Mouse (Mus musculus): ENCODE measurements around the gene Tshz3.

Tshz3 gene

DNA sequence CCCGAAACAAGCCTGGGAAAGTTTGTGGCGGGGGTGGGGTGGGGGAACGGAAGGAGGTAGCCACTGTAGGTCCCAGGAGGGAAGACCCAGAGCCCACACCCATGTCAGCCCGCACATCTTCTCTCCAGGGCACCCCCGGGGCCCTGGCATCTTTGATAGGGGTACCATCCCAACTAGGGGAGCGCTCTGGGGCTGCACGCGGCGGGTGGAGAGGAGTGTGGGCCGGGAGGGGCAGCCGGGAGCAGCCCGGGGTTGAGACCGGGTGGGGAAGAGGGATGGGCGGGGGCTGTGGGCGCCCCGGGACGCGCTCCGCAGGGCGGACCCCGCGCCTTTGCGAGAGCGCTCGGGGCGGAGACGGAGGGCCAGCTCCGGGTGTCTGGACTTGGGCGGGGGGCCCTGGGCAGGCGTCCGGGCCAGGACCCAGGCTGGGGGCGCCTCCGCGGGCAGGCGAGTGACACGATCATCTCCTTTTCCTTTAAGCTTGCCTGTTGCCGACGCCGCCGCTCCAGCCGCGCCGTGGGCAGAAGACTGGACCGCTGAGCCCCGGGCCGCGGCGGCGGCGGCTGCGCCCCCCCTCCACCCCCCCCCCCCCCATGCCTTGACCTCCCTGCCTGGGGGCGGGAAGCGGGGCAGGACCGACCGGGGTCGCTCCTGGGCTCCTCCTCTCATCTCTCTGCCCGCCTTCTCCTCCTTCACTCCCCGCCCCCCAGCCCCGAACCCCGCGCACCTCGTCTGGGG lies 631 bp upstream of the Tshz3 start:
- DNase-seq (ENCODE audit: low spot score) = no peak

DNA sequence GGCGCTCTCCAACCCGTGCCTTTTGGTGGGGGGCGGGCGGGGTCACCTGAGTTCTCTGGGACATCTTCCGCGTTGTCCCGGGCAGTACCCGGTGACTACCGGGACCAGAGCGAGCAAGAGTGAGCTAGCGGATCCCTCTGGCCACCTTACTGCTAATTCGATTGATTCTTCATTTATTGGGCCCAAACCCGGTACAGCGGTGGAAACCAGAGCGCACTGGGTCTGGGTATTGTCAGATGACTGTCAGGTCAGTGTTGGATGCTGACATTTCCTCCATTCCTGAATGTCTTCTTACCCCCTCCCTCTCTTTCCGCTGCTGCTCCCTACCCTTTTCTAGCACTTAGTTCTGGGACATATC lies 650 bp downstream of the Tshz3 start:
- no peak for DNase-seq (ENCODE audit: low spot score)

DNA sequence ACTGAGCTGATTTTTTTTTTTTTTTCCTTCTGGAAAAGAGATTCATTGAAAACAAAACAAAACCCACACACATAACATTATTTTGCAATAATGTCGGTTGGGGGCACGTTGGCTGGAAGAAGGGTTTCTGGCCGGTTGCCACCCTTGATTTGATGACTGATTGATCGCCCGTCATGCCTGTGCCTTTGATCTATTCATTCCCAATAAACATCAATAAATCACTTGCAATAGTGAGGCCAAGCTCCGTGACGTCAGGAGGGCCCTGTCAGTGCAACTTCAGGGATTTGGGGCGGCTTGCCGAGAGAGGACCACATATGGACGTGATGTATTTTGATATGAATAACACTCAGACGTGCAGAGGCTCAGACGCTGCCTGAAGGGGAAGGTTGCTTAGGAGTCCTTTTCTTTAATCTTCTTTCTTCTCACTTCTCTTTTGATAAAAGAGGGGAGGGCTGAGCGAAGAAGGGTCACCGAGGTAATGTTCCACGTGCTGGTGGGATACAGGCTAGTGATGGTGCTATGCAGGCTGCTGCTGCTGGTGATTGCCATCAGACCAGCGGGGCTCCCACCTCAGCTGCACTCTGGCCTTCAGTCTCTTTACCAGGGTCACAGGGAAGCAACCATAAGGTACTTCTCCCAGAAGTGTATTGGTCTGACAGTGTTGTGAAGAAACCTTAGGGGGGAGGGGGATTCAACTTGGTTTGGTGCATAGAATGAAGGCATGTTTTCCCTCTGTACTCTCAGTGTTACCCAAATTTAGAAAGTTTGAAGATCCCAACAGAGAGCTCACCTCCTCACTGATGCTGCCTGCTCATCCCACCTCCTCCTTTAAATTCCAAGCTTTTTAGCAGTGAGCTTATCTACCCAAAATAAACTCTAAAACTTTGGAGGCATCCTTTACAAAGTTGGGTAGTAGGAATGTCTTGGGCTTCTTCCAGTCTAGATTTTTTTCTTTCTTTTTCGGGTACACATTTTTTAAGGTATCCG lies 1.4 kb downstream of the Tshz3 start:
- DNase-seq (ENCODE audit: low spot score) = no peak

DNA sequence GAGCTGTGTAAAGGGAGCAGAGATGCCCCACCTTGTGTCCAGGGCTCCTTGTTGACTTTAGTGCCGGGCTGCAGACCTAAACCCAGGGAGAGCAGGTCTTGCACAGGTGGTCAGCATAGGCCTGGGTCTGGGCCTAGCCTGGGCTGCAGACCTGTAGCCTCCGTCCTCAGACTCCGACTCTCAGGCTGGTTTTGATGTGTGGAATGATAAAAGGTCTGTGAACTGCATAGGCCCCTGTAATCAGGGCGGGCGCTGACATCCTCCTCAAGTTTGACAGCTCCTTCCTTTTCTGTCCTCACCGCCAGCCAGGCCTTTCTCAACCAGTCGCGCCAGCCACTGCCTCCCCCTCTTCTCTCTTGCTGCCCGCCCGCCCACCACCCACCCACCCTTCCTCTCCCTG lies 8.7 kb downstream of the Tshz3 start:
- no peak for DNase-seq (ENCODE audit: low spot score)

DNA sequence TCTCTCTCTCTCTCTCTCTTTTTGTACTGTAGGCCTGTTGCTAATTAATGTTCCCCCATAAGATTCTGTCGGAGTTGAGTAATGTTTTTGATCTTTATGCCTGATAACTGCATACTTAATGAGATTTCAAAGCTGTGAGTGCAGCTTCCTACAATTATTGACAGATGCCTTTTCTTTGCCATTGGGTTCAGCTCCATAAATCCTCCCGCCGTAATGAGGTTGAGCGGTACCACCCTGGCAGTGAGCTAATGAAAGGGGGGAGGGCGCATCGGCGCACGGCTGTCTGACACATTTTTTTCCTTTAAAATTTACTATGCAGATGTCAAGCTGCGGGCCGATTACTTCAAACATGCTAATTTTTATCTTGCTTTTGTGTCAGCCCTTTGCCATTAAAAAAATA lies 9.3 kb downstream of the Tshz3 start:
- no peak for DNase-seq (ENCODE audit: low spot score)

DNA sequence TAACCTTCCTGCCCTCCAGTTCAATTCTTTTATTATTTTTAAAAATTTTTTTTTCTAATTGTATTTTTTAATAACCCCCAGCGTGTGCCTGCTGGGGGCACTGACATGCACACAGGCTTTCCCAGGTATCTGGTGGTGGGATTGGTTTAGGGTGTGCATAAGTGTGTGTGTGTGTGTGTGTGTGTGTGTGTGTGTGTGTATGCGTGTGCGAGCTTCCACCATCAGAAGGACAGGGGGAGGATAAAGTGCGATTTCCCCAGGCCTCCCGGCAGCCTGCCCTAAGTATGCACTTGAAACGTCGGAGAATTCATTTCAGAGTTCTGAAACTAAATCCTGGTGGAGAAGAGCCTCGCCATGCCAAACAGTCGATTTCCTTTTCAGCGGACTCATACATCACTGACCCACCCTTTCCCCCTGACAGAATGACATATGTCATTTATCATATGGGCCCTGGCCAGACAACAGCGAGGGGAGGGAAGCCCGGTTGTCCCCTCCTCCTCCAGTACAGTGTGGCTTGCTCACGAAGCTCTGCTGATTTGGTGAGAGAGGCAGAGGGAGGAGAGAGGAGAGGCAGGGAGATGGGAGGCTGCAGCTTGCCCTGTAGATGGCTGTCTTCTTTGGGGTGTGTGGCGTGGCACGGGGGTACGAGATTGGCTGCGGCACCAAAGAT lies 9.9 kb downstream of the Tshz3 start:
- no peak for DNase-seq (ENCODE audit: low spot score)

DNA sequence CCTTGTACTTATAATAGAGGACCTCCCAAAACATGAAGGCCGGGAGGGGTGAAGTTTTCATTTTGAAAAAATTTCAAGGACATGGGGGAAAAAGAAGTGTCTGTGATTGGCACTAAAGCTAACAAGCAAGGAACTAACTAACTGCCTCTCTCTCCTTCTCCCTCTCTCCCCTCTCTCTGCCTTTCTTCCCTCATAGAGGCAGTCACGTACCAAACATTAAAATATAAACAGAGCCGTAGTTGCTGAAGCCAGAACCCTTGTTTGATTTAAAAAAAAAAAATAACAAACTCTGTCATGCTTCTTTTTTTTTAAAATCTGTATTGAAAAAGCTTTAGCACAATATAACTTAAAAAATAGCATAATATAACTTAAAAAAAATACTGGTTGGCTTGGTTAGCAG lies 10.9 kb downstream of the Tshz3 start:
- no peak for DNase-seq (ENCODE audit: low spot score)

DNA sequence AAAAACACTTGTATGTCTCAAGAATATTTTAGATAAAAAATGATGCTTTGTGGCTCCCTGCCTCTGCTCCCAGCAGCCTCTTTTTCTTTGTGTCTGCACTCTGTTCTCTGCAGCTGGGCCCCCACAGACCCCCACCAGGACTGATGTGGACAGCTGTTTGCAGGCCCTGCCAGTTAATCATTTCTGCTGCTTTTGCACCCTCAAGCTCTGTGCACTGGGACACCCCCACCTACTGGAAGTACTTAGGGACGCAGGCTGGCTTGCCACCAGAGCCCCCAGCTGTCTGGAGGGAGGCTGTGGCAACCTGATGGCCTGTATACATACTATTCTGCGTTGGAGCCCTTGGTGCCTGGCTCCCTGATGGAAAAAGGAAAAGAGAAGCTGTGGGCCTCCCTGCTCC lies 11.3 kb downstream of the Tshz3 start:
- DNase-seq (ENCODE audit: low spot score) = no peak

DNA sequence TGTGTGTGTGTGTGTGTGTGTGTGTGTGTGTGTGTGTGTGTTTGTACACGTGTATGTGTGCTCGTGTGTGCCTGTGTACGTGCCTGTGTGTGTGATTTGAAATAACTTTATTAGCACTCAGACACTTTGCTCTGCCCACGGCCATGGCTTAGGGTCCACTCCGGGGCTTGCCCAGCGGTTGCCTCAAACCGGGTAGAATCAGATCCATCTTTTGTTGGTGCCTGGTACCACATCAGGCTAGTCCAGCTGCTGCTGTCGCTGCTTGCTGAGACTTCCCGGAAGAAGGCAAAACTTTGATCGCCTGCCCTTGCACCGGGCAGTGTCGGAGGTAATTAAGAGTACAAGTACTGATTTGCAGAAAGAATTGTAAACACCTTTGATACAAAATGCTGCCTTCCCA lies 12.1 kb downstream of the Tshz3 start:
- no peak for DNase-seq (ENCODE audit: low spot score)

DNA sequence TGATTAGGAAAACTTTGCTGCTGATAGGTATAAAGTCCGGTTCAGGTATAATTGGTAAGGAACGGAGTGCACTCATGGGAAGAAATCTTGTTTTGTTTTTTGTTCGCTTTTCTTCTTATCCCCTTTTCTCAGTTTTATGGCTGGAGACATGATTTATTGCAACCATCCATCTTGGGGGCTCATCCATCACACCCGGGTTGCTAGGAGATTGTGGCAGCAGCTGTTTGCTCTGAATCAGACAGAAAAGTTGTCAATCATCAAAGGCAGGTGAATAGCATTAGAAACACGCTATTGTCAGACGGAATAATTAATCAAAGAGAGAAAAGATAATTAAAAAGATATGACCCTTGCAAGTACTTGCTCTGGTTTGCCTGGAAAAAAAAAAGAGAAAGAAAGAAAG lies 12.5 kb downstream of the Tshz3 start:
- DNase-seq (ENCODE audit: low spot score) = no peak

DNA sequence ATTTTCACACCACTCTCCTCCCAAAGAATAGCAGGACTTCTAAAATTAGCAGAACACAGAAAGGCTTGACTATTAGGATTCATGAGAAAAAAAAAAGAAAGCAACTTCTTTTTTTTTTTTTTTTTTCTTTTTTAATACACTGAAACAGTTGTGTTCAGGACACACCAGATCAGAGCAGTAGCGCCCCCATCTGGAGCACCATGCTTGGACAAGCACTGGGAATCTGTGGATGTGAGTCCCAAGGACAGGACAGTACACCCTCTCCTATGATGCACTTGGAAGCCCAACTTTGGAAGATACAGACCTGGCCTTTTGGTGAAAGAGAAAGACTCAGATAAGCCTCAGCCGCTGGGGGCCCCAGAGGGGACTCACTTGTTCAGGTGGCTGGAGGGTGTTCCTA lies 13.8 kb downstream of the Tshz3 start:
- no peak for DNase-seq (ENCODE audit: low spot score)

DNA sequence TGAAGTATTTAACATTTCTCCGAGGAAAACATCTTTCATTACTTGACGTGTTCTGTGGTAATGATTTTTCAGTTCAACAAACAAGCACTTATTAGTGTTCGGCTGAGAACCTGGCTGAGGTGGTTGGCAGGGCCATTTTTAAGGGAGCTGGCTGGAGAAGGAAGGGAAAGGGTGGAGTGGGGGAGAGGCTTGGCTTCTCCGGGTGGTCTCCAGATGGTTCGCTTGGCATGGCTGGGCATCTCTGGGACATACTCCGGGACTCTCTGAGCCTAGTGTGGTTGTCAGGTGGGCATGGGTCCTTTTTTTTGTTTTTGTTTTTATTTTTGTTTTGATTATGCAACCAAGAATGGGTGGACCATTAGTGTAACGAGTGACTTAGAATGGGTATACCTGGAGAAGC lies 16.4 kb downstream of the Tshz3 start:
- no peak for DNase-seq (ENCODE audit: low spot score)

DNA sequence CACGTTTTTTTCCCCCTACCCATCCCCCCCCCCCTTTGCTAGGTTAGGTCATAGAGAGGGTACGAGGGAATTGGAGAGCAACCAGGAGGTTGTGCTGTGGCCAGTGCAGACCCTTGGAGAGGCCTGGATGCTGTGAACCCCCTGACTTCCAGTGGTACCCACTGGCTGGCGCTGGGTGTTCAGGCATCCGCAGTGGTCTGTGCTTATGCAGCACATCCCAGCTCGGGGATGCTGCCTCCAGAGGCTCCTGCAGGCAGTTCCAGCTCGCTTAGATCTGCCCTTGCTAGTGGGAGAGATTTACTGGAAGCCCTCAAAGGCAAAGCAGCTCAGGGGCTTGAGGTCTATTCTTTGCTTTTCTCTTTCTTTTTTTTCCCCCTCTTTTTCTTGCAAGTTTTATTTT lies 19.3 kb downstream of the Tshz3 start:
- no peak for DNase-seq (ENCODE audit: low spot score)

DNA sequence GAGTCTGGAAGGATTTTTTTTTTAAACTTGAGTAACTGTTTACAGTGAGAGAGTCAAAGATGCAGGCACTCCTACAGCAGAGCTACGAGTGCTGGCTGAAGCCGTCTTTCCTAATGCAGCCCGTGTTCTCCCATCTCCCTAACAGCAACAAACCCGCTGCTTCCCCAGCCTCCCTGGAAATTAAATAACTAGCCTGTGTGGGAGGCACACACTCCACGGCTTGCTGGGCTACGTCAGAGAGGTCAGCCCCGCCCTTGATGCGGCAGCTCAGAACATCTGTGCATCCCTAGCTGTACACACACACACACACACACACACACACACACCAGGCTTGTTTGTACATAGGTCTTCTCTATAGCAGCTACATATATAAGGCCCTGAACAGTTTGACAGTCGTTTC lies 22.9 kb downstream of the Tshz3 start:
- no peak for DNase-seq (ENCODE audit: low spot score)

DNA sequence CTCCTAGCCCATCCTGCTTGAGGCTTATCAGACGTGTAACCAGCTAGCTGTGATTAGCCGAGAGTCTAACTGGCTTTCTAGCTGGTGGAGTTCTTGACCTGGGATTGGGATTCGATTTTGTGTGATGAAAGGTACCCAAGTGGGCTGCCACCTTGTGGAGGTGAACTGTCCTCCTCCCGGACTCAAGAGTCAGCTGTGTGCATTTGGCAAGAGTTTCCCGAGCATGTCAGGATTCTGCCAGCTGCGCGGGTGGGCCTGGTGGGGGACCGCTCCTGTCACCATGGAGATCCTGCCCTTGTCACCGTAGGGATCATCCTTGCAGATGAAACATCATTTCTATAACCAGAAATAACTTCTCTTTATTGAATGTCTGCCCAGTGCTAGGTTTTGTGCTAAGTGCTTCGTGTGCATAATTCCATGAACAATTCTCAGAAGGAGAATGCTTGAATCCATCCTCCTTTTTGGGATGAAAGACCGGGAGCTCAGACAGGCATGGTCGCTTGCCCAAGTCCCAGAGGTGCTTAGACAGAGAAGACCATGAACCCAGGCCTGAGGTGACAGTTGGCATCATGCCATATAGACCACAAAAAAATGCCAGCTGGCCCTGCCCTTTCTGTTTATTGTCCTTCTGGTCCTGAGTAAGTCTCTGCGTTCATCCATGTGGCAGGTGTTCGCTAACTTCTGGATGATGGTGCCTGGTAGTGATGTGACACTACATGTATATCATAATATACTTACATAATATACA lies 38.6 kb downstream of the Tshz3 start:
- no peak for DNase-seq (ENCODE audit: low spot score)

DNA sequence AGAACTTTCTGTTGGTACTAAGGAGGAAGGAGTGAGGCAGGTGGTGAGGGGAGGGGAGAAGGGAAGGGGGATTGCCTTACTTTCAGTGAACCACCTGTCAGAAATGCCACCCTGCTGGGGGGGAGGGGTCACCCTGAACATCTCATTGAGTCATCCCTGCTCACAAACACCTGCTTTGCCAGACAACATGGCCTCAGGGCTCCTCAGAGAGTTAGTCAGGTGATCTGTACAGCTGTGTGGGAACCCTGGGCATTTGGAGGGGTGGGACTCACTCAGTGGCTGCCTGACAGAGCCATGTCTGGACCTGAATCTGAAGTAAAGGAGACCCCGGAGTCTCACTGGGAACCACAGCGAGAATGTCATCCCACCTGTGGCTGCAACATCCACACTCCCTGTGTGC lies 53.6 kb downstream of the Tshz3 start:
- DNase-seq (ENCODE audit: low spot score) = no peak

DNA sequence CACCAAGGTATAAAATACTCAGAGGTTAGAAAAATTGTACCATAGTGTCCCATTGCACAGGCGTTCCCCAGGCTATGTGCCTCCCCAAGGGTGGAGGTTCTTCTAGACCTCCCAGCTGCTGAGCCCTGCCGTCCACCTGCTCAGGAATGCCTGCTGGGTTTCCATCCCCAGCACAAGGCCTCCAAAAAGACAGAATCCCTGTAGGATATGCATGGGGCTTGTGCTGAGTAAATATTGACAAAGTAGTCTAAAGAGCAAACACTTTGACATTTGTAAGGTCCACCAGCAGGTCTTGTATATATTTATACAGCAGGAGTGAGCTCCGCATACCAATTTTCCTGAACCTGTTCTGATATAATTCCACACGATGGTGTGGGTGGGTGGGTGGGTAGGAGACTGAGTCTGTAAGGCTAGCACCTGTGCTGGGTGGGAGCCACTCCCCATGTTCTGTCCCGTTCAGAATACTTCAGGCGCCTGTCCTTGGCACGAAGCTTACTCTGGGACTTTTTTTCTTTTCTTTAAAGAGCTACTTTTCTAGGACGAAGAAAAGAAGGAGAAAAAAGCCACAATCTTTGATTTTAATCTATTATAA lies 69.7 kb downstream of the Tshz3 start:
- DNase-seq (ENCODE audit: low spot score) = no peak

DNA sequence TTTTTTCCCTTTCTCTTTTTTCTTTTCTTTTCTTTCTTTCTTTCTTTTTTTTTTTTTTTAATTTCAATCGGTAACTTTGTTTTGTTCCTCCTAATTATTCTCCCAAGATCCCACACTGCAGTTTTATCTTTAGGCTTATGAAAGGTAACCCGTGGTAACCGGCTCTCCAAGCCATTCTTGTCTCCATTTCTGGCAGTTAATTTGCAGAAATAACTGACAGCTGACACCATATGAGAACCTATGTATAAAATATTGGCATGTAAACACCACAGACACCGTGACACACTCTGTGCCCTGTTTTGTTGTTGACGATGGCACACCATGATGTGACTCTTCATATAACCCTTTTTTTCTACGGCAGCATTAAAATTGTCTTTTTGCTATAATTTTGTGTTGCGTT lies 75.2 kb downstream of the Tshz3 start:
- DNase-seq (ENCODE audit: low spot score) = no peak

DNA sequence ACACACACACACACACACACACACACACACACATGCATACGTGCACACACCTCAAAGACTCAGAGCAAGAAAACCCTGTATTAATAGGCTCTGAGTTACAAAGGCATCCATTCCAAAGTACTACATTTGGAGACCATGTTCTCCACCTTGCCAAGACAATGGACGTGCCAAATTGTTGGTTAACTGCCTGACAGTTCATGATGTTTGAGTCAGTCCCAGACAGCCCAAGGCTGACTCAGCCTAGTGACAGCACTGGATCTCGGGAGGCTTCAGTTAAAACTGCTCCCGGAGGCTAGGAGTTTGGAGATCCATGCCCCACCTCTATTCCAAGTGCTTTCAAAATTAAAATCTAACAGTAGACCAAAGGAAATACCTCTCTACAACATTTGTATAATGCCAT lies 79.0 kb downstream of the Tshz3 start:
- no peak for DNase-seq (ENCODE audit: low spot score)

DNA sequence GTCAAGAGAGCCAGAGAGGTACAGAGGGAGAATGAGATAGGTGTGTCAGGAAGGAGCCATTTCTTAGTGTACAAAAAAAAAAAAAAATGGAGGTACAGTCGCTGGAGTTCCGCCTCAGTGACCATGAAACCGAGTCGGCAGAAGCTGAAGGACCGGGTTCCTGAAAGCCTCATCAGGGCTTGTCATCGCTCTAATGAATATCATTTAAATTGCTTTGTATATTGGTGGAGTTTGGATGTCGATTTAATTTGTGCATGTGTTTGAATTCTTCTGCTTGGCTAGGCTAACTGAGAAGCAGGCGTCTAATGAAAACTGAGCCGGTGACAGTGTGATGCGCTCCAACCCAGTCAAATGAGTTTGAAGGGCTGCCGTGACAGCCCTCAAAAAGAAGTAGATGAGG lies 80.5 kb downstream of the Tshz3 start:
- DNase-seq (ENCODE audit: low spot score) = no peak

DNA sequence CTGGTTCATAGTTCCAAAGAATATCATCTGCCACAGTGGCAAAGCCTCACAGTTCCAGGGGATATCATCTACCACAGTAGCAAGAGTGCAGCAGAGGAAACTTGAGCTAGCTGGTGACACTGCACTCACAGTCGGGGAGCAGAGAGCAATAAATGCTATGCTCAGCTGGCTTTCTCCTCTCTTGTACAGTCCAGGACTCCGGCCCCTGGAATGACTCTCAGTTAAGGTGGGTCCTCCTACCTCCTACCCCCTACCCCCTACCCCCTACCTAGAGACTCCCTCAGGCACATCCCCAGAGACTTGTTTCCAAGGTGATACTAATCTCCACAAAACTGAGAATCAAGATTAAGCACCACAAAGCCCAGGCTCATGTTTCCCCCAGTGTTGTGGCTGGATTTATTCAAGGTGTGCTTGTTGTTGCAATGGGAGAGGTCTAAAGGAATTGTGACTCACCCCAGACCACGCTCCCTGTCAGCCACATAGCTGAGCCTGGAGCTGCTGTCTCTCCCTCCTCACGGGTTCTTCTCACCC lies 86.4 kb downstream of the Tshz3 start:
- DNase-seq (ENCODE audit: low spot score) = no peak
